Mouse (Mus musculus): Measurements from ENCODE around the gene Olfr544.

GRCm38 (mm10) chr7:102514144-102514543 lies 26.0 kb upstream of the Olfr544 start:
- TF ChIP-seq CTCF (IDR thresholded peaks at IDR 0.05; ENCODE audit: low read depth) (no peak), EP300 (IDR thresholded peaks at IDR 0.05; ENCODE audit: low read depth) (no peak)

Data from liver, postnatal 0 days (tissue).